Mouse (Mus musculus) CH12.LX (cell line): ENCODE data around the gene Amh.

ENCODE experiments used
- CTCF ChIP-seq, 2 experiments: IDR thresholded peaks in 1 of 2; conservative IDR thresholded peaks in 1 of 2; 2 replicates each; pipeline ENCODE4 v1.5.1; 2011 to 2012; ENCODE audit warnings: low read depth in 2 of 2, low read length in 2 of 2, improper control_type of control experiment in 1 of 2, inconsistent platforms in 1 of 2, mild to moderate bottlenecking in 1 of 2, moderate library complexity in 1 of 2
- NELFE ChIP-seq: IDR thresholded peaks from 2 replicates; pipeline ENCODE4 v1.6.1; 2011; ENCODE audit warnings: low read depth, low read length, improper control_type of control experiment

GRCm38 (mm10) chr10:80831136-80831535 is 26.1 kb downstream of the Amh start:
- TF ChIP-seq CTCF (conservative IDR thresholded peaks at IDR 0.05 in 1 of 2, IDR thresholded peaks at IDR 0.05 in 1 of 2; ENCODE audit: low read depth in 2 of 2, low read length in 2 of 2) (no peak), NELFE (no peak)
